Comparison of ENCODE assay signal across 18 mouse cellular contexts in genomic region chr6:29232321-29232720, GRCm38 (mm10). TPM values are rescaled to one million over a fixed set of nuclear protein-coding genes. Genes with fewer than 3 reads are reported as not detected.
A peak's percentile ranks its signal among the peaks of the same experiment; 100 is the strongest.
DNase-seq lines count a peak whose midpoint lies in the region; ATAC-seq and TF ChIP-seq lines count a peak whose summit lies in the region.
"Had no signal": no experiment of that assay in that cellular context is flagged by ENCODE, and none has a peak within 500 bp of the region (broad histone marks: within the 10 kb centered on the region; RNA-seq: fewer than 3 reads in every experiment).

No protein-coding gene starts in this region.

- no peak overlapping the region for H3K27ac ChIP-seq in left cerebral cortex, adult 2 months
- H3K27ac ChIP-seq: hindbrain, embryonic 10.5 days; kidney, postnatal 0 days; limb, embryonic 15.5 days; midbrain, embryonic 13.5 days had no signal

- intact Hi-C loops in left cerebral cortex, adult 2 months (cut with DNase I): no loop called here

- peak; percentile 91 for ATAC-seq in CD4-positive, CD25-positive, alpha-beta regulatory T cell, adult 4 months
- peak; percentile 90 for ATAC-seq in activated CD4-positive, CD25-positive, alpha-beta regulatory T cell, adult 4 months
- no peak for ATAC-seq in erythroid progenitor cell, adult 5-6 weeks (replicated peaks; ENCODE audit: low FRiP score, poor library complexity, severe bottlenecking)
- ATAC-seq: forebrain, embryonic 14.5 days; intestine, embryonic 16.5 days; midbrain, embryonic 13.5 days had no signal

- no peak for TF ChIP-seq CTCF in left cerebral cortex, adult 2 months (IDR thresholded peaks at IDR 0.05)

- peak; percentile 44 to 58 for DNase-seq in natural killer cell, adult 2 months (ENCODE audit: low spot score in 2 of 2)
- peak; percentile 82 for DNase-seq in thymus, postnatal 25 days
- no peak for DNase-seq in left cerebral cortex, adult 2 months (ENCODE audit: extremely low spot score in 1 of 2, low spot score in 2 of 2)
- no peak for DNase-seq in heart, postnatal 4 days
- DNase-seq: adrenal gland, adult 2 months; cerebellum, adult 18-20 months; lung, adult 18-20 months; lung, postnatal 4 days had no signal

- H3K4me3 ChIP-seq in left cerebral cortex, adult 2 months: no peak overlapping the region
- H3K4me3 ChIP-seq: hindbrain, embryonic 10.5 days; limb, embryonic 15.5 days; midbrain, embryonic 13.5 days; myocyte had no signal

RNA-seq across cellular contexts. Expression of gene Impdh1, which starts 16.2 kb away (rescaled TPM):
- polyA plus RNA-seq in CD4-positive, CD25-positive, alpha-beta regulatory T cell, adult 4 months (2017; shearing (Covaris generic)): 10 to 100 TPM; 18.5 to 22.7 TPM
- polyA plus RNA-seq in activated CD4-positive, CD25-positive, alpha-beta regulatory T cell, adult 4 months (2017; shearing (Covaris generic)): 10 to 100 TPM; 13.0 to 16.5 TPM
- total RNA-seq in left cerebral cortex, adult 2 months (2021): 10 to 100 TPM; 57.1 to 62.7 TPM
- 4.2 and 20.9 TPM in 2 replicates for total RNA-seq in erythroid progenitor cell, adult 5-6 weeks (2015; ENCODE audit: low replicate concordance)
- total RNA-seq in erythroid progenitor cell, adult 5-6 weeks (2017; ENCODE audit: low replicate concordance): 2.9 and 11.0 TPM in 2 replicates
- 10 to 100 TPM; 29.5 to 30.6 TPM for total RNA-seq in heart, postnatal 4 days (2021)

RNA-seq across cellular contexts. Expression of gene Hilpda, which starts 40.0 kb away (rescaled TPM):
- 10 to 100 TPM; 32.4 to 37.1 TPM for polyA plus RNA-seq in CD4-positive, CD25-positive, alpha-beta regulatory T cell, adult 4 months (2017; shearing (Covaris generic))
- polyA plus RNA-seq in activated CD4-positive, CD25-positive, alpha-beta regulatory T cell, adult 4 months (2017; shearing (Covaris generic)): 10 to 100 TPM; 28.1 to 33.4 TPM
- total RNA-seq in left cerebral cortex, adult 2 months (2021): 1 to 10 TPM; 8.0 to 9.1 TPM
- total RNA-seq in erythroid progenitor cell, adult 5-6 weeks (2015; ENCODE audit: low replicate concordance): 1.7 and 2.2 TPM in 2 replicates
- 0.90 and 6.9 TPM in 2 replicates for total RNA-seq in erythroid progenitor cell, adult 5-6 weeks (2017; ENCODE audit: low replicate concordance)
- 1 to 10 TPM; 9.0 to 9.6 TPM for total RNA-seq in heart, postnatal 4 days (2021)

RNA-seq across cellular contexts. Expression of gene Fam71f2, which starts 47.1 kb away (rescaled TPM):
- under 1 TPM in 1 of 2 experiments, not detected in 1; 0.44 TPM for polyA plus RNA-seq in CD4-positive, CD25-positive, alpha-beta regulatory T cell, adult 4 months (2017; shearing (Covaris generic))
- 1 to 10 TPM in 1 of 2 experiments, not detected in 1; 1.1 TPM for polyA plus RNA-seq in activated CD4-positive, CD25-positive, alpha-beta regulatory T cell, adult 4 months (2017; shearing (Covaris generic))
- under 1 TPM; 0.38 to 0.72 TPM for total RNA-seq in left cerebral cortex, adult 2 months (2021)
- total RNA-seq in erythroid progenitor cell, adult 5-6 weeks (2015; ENCODE audit: low replicate concordance): not detected in 2 replicates
- total RNA-seq in erythroid progenitor cell, adult 5-6 weeks (2017; ENCODE audit: low replicate concordance): not detected in 2 replicates
- total RNA-seq in heart, postnatal 4 days (2021): under 1 TPM in 1 of 2 experiments, not detected in 1; 0.32 TPM

RNA-seq across cellular contexts. Expression of gene Prrt4, which starts 52.9 kb away (rescaled TPM):
- under 1 TPM; 0.16 to 0.28 TPM for polyA plus RNA-seq in CD4-positive, CD25-positive, alpha-beta regulatory T cell, adult 4 months (2017; shearing (Covaris generic))
- polyA plus RNA-seq in activated CD4-positive, CD25-positive, alpha-beta regulatory T cell, adult 4 months (2017; shearing (Covaris generic)): not detected
- total RNA-seq in left cerebral cortex, adult 2 months (2021): 1 to 10 TPM; 2.5 to 2.9 TPM
- total RNA-seq in erythroid progenitor cell, adult 5-6 weeks (2015; ENCODE audit: low replicate concordance): not detected in 2 replicates
- not detected in 2 replicates for total RNA-seq in erythroid progenitor cell, adult 5-6 weeks (2017; ENCODE audit: low replicate concordance)
- 1 to 10 TPM; 7.3 to 7.7 TPM for total RNA-seq in heart, postnatal 4 days (2021)

Comparison
In these comparisons a context has a peak if more than half of its experiments do, and no peak if none do; other contexts are left out.
1. DNase-seq: peak in natural killer cell, adult 2 months (2 of 2) and thymus, postnatal 25 days (single experiment); none in left cerebral cortex, adult 2 months (0 of 2) and heart, postnatal 4 days (single experiment).